Mouse (Mus musculus) fibroblast of lung, adult 2 months (primary cell): ENCODE results near the gene Frrs1l.

Experiments
- DNase-seq: peaks from one replicate; pipeline ENCODE4 v3.0.0-alpha.2; 2011; ENCODE audit warnings: low read depth

Frrs1l gene

DNA sequence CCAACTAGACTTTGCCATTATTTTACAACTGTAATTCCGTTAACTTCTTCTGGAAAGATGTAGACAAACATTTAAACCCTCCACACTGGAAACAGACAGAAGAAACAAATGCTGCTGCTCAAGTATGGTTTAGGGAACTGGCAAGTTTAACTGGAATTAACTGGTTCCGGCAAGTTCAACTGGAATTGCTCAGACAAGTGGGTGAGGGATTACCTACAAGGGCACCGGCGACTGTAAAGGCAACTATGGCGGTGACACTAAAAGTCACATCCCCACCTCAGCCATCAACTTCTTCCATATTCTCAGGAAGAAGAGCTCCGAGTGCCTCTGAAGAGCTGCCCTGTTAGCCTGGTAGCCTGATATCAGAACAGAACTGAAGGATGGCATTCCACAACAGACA lies 75.9 kb downstream of the Frrs1l start:
- DNase-seq, result no peak

DNA sequence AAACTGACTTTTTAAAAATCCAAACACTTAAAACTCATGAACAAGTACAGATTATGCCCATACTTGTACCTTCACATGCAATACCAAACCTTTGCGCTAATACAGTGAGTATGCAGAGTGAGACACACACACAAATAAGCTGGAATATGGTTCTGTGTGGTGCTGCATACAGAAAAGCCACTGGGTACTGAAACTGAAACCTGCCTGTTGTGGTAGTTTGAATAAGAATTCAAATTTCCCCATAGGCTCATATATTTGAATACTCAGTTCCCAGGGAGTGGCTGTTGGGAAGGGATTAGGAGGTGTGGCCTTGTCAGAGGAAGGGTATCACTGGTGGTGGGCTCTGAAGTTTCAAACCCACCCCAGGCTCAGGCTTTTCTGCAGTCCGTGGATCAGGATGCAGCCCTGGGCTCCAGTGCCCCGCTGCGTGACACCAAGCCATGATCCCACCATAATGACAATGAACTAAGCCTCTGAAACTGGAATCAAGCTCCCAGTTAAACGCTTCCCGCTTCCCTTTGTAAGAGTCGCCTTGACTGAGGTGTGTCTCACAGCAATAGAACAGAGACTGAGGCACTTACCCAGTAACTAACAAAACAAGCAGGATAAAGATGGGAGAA lies 77.7 kb downstream of the Frrs1l start:
- no peak for DNase-seq

DNA sequence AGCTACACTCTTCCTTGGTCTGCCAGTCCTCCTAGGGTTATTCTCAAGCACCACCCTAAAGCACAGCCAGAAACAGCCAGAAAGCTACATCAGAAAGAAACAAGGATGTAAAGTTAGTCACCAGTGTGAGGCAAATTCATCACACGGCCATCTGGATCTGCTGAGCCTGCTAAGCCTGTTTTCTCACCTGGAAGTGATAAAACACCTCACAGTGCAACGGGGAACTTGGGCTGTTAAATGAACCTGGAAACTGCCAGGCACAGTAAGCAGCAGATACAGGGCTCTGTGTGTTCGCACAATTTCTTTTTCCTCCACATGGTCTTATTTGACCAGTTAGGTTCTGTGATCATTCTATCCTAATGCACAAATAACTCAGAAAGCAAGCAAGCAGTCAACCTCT lies 80.6 kb downstream of the Frrs1l start:
- DNase-seq, result no peak

DNA sequence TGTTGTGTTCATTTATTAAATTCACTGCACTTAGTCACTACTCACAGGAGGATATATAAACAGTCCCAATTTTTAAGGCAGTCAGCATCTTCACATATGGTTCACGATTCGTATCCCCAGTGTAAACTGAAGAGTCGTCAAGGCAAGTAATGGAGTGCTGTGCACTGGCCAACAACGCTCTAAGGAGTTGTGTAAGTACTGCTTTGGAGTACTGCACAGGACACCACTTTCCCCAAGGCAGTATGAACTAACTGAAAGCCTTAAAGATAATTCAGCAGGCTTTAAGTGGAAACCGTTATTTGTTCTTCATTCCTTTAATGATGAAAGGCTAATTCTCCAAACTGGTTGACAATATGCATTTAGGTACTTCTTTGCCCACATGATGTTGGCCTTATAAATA lies 82.5 kb downstream of the Frrs1l start:
- DNase-seq, result no peak
